Mouse (Mus musculus) C2C12 (cell line): Measurements from ENCODE around the gene Cyp2s1.

ENCODE experiments used
- CEBPB ChIP-seq: IDR thresholded peaks from one replicate; pipeline ENCODE4 v1.6.1; 2011; ENCODE audit warnings: low read depth, mild to moderate bottlenecking, control low read depth, moderate library complexity
- CTCF ChIP-seq: IDR thresholded peaks from one replicate; pipeline ENCODE4 v1.5.1; 2011; ENCODE audit not compliant: control insufficient read depth, insufficient read depth, insufficient read length
- FOSL1 ChIP-seq: IDR thresholded peaks from one replicate; pipeline ENCODE4 v1.8.0; 2011; ENCODE audit warnings: mild to moderate bottlenecking, low read length; ENCODE audit not compliant: poor library complexity, insufficient read depth, severe bottlenecking
- MAX ChIP-seq: IDR thresholded peaks from one replicate; pipeline ENCODE4 v1.6.1; 2011; ENCODE audit warnings: mild to moderate bottlenecking, control low read depth
- MYOD1 ChIP-seq: IDR thresholded peaks from one replicate; pipeline ENCODE4 v1.6.1; 2011; ENCODE audit warnings: low read depth; ENCODE audit not compliant: control insufficient read depth, insufficient read length
- MYOG ChIP-seq: IDR thresholded peaks from one replicate; pipeline ENCODE4 v1.6.1; 2011; ENCODE audit not compliant: control insufficient read depth, insufficient read length; ENCODE audit errors: extremely low read depth
- USF1 ChIP-seq: IDR thresholded peaks from one replicate; pipeline ENCODE4 v1.6.1; 2011; ENCODE audit warnings: low read depth, mild to moderate bottlenecking, control low read depth, moderate library complexity

GRCm38 (mm10) chr7:25782744-25783143, 34.0 kb downstream of the Cyp2s1 start:
- TF ChIP-seq CTCF: no peak
- TF ChIP-seq USF1: no peak
- no peak for TF ChIP-seq CEBPB
- TF ChIP-seq FOSL1: no peak
- no peak for TF ChIP-seq MAX
- no peak for TF ChIP-seq MYOG
- TF ChIP-seq MYOD1: peak; percentile 80
